Mouse (Mus musculus): Measurements from ENCODE around the gene Hist1h2af. TPM values are rescaled to one million over a fixed set of nuclear protein-coding genes. Genes with fewer than 3 reads are reported as not detected.
"Not testable (repeated sequence)": the region's sequence is repeated elsewhere in the genome, so short reads cannot be mapped to it uniquely, and the experiment has no call there.

The Hist1h2af gene
- polyA plus RNA-seq, 1 experiment from 2014 or later, result 4.3 TPM

- WGBS, result 21% methylated on average over 9 of the region's 9 CpGs
Observed at GRCm38 (mm10) chr13:23532262-23533075, 1.2 kb upstream of the Hist1h2af start.

GRCm38 (mm10) chr13:23534368-23535131 lies 844 bp downstream of the Hist1h2af start:
- peak overlapping the region; percentile 72 for H3K4me2 ChIP-seq (replicated peaks; ENCODE audit: low read depth, low read length)
- no peaks in the 10 kb centered on the region for H3K9me3 ChIP-seq (ENCODE audit: low read length)
- H3K27me3 ChIP-seq (ENCODE audit: insufficient read depth, low read length), result no peaks in the 10 kb centered on the region
- peak overlapping the region; percentile 82 for H3K9ac ChIP-seq (replicated peaks; ENCODE audit: low read length)
- no peaks in the 10 kb centered on the region for H3K36me3 ChIP-seq (ENCODE audit: insufficient read depth, low read length)
- peaks cover 34% of the 10 kb centered on the region for H3K4me1 ChIP-seq (ENCODE audit: insufficient read depth, low read length)
- ATAC-seq (ENCODE audit: low FRiP score, low TSS enrichment), result no peak
- peak overlapping the region; percentile 61 for H3K4me3 ChIP-seq (ENCODE audit: low read length)
- H3K27ac ChIP-seq (ENCODE audit: low read length), result peak overlapping the region; percentile 89
- WGBS, result under 1% methylated on average over 15 of the region's 15 CpGs

More at GRCm38 (mm10) chr13:23532262-23533075, 1.2 kb upstream of the Hist1h2af start:
- Histone ChIP-seq H3K4me2 (replicated peaks; ENCODE audit: low read depth, low read length) (peak overlapping the region; percentile 72), H3K9me3 (ENCODE audit: low read length) (no peaks in the 10 kb centered on the region), H3K4me1 (ENCODE audit: insufficient read depth, low read length) (peaks cover 37% of the 10 kb centered on the region), H3K9ac (replicated peaks; ENCODE audit: low read length) (peak overlapping the region; percentile 81), H3K27me3 (ENCODE audit: insufficient read depth, low read length) (no peaks in the 10 kb centered on the region), H3K27ac (ENCODE audit: low read length) (peak overlapping the region; percentile 98), H3K4me3 (ENCODE audit: low read length) (peak overlapping the region; percentile 61), H3K36me3 (ENCODE audit: insufficient read depth, low read length) (no peaks in the 10 kb centered on the region)
- no peak for ATAC-seq (ENCODE audit: low FRiP score, low TSS enrichment)

GRCm38 (mm10) chr13:23535137-23536075 lies 1.7 kb downstream of the Hist1h2af start, which contains the start of gene Hist1h3g:
Hist1h3g (plus strand) TSS chr13:23535422.
- not testable (repeated sequence) for H3K36me3 ChIP-seq (ENCODE audit: insufficient read depth, low read length); H3K9me3 ChIP-seq (ENCODE audit: low read length); H3K27me3 ChIP-seq (ENCODE audit: insufficient read depth, low read length)
- peak within 1 kb of the TSS; percentile 82 for H3K9ac ChIP-seq (replicated peaks; ENCODE audit: low read length)
- H3K4me1 ChIP-seq (ENCODE audit: insufficient read depth, low read length), result peaks cover 35% of the 10 kb centered on the region
- H3K27ac ChIP-seq (ENCODE audit: low read length), result peak within 1 kb of the TSS; percentile 89
- WGBS, result under 1% methylated on average over 32 of the region's 62 CpGs
- ATAC-seq (ENCODE audit: low FRiP score, low TSS enrichment), result peak; percentile 92
- peak within 1 kb of the TSS; percentile 61 for H3K4me3 ChIP-seq (ENCODE audit: low read length)
- H3K4me2 ChIP-seq (replicated peaks; ENCODE audit: low read depth, low read length), result peak within 1 kb of the TSS; percentile 72

GRCm38 (mm10) chr13:23536076-23536822 lies 2.5 kb downstream of the Hist1h2af start:
- H3K4me1 ChIP-seq (ENCODE audit: insufficient read depth, low read length), result peaks cover 39% of the 10 kb centered on the region
- H3K27ac ChIP-seq (ENCODE audit: low read length), result peak overlapping the region; percentile 79
- no peaks in the 10 kb centered on the region for H3K27me3 ChIP-seq (ENCODE audit: insufficient read depth, low read length)
- WGBS, result 17% methylated on average over 7 of the region's 7 CpGs
- H3K36me3 ChIP-seq (ENCODE audit: insufficient read depth, low read length), result no peaks in the 10 kb centered on the region
- H3K4me2 ChIP-seq (replicated peaks; ENCODE audit: low read depth, low read length), result peak overlapping the region; percentile 72
- no peak for ATAC-seq (ENCODE audit: low FRiP score, low TSS enrichment)
- H3K9me3 ChIP-seq (ENCODE audit: low read length), result no peaks in the 10 kb centered on the region
- peak overlapping the region; percentile 70 for H3K9ac ChIP-seq (replicated peaks; ENCODE audit: low read length)
- H3K4me3 ChIP-seq (ENCODE audit: low read length), result peak overlapping the region; percentile 61

DNA sequence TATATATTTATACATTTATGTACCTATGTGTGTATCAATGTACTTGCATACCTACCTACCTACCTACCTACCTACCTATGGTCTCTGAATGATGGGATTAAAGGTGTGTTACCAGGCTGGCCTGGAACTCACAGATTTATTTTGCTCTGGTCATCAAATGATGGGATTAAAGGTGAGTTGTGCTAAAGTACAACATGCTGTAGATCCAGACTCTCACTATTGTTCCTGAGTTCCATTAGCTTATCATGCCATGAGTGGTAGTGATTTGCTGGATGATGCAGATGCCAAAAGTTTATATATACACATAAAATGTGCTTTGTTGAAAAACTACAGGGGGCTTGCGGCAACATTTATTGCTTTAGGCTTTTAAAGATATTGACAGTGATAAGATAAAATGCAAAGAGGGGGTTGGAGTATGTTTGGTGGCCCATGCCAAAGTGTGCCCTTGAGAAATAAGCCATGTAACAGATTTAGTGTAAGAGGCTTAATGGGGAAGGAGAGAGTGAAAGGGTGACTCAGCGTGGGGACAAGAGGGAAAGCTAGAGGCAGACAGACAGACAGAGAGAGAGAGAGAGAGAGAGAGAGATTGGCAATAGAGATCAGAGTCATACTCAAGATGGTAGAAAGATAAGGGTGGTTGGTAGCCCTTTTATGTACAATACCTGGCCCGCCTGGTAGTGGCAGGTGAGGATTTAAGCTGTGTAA lies 3.5 kb downstream of the Hist1h2af start:
- Histone ChIP-seq H3K9ac (replicated peaks; ENCODE audit: low read length) (no peak overlapping the region), H3K27me3 (ENCODE audit: insufficient read depth, low read length) (no peaks in the 10 kb centered on the region), H3K9me3 (ENCODE audit: low read length) (no peaks in the 10 kb centered on the region), H3K4me1 (ENCODE audit: insufficient read depth, low read length) (peaks cover 39% of the 10 kb centered on the region), H3K4me3 (ENCODE audit: low read length) (peak overlapping the region; percentile 27), H3K27ac (ENCODE audit: low read length) (0 out of 2 replicates have a peak overlapping the region, but pooled peaks have one; percentile 0), H3K4me2 (replicated peaks; ENCODE audit: low read depth, low read length) (peak overlapping the region; percentile 72), H3K36me3 (ENCODE audit: insufficient read depth, low read length) (no peaks in the 10 kb centered on the region)
- 67% methylated on average over 3 of the region's 3 CpGs for WGBS
- ATAC-seq (ENCODE audit: low FRiP score, low TSS enrichment), result no peak

- H3K4me1 ChIP-seq (ENCODE audit: insufficient read depth, low read length), result peaks cover 28% of the 10 kb centered on the region
- no peaks in the 10 kb centered on the region for H3K36me3 ChIP-seq (ENCODE audit: insufficient read depth, low read length)
- ATAC-seq (ENCODE audit: low FRiP score, low TSS enrichment), result no peak
- 63% methylated on average over 5 of the region's 5 CpGs for WGBS
- no peak overlapping the region for H3K4me3 ChIP-seq (ENCODE audit: low read length)
- H3K27ac ChIP-seq (ENCODE audit: low read length), result no peak overlapping the region
- H3K9ac ChIP-seq (replicated peaks; ENCODE audit: low read length), result no peak overlapping the region
- H3K27me3 ChIP-seq (ENCODE audit: insufficient read depth, low read length), result no peaks in the 10 kb centered on the region
- no peak overlapping the region for H3K4me2 ChIP-seq (replicated peaks; ENCODE audit: low read depth, low read length)
- no peaks in the 10 kb centered on the region for H3K9me3 ChIP-seq (ENCODE audit: low read length)
Observed at GRCm38 (mm10) chr13:23538249-23538648, 4.5 kb downstream of the Hist1h2af start.

DNA sequence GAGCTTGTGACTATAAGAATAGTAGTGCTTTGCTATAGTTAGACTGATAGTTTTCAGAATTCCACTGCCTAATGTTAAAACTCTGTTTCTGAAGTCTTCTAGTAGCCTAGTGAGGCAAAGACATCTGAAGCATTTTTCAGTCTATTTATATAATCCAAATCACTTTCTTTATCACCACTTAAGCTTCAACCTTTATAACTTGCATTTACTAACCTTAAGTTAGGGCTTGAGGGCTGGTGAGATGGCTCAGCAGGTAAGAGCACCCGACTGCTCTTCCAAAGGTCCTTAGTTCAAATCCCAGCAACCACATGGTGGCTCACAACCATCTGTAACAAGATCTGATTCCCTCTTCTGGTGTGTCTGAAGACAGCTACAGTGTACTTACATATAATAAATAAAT lies 6.1 kb downstream of the Hist1h2af start:
- not testable (repeated sequence) for H3K4me3 ChIP-seq (ENCODE audit: low read length); H3K36me3 ChIP-seq (ENCODE audit: insufficient read depth, low read length); H3K27me3 ChIP-seq (ENCODE audit: insufficient read depth, low read length); H3K9me3 ChIP-seq (ENCODE audit: low read length); ATAC-seq (ENCODE audit: low FRiP score, low TSS enrichment); H3K9ac ChIP-seq (replicated peaks; ENCODE audit: low read length); H3K27ac ChIP-seq (ENCODE audit: low read length); H3K4me2 ChIP-seq (replicated peaks; ENCODE audit: low read depth, low read length)
- WGBS, result 67% methylated on average over 1 of the region's 1 CpGs
- peaks cover 20% of the 10 kb centered on the region for H3K4me1 ChIP-seq (ENCODE audit: insufficient read depth, low read length)

GRCm38 (mm10) chr13:23541497-23541896 lies 7.8 kb downstream of the Hist1h2af start:
- WGBS, result 82% methylated on average over 3 of the region's 3 CpGs
- no peak overlapping the region for H3K27ac ChIP-seq (ENCODE audit: low read length)
- H3K4me2 ChIP-seq (replicated peaks; ENCODE audit: low read depth, low read length), result no peak overlapping the region
- peaks cover 15% of the 10 kb centered on the region for H3K4me1 ChIP-seq (ENCODE audit: insufficient read depth, low read length)
- ATAC-seq (ENCODE audit: low FRiP score, low TSS enrichment), result no peak
- no peak overlapping the region for H3K4me3 ChIP-seq (ENCODE audit: low read length)
- H3K27me3 ChIP-seq (ENCODE audit: insufficient read depth, low read length), result no peaks in the 10 kb centered on the region
- H3K9ac ChIP-seq (replicated peaks; ENCODE audit: low read length), result no peak overlapping the region
- no peaks in the 10 kb centered on the region for H3K36me3 ChIP-seq (ENCODE audit: insufficient read depth, low read length)
- no peaks in the 10 kb centered on the region for H3K9me3 ChIP-seq (ENCODE audit: low read length)

All from kidney, embryonic 16.5 days (tissue).